In genomic region chr17:14228381-14228780, GRCm38 (mm10) we compare ENCODE assay signal across 14 mouse cellular contexts.
"Had no signal": no experiment of that assay in that cellular context is flagged by ENCODE, and none has a peak within 500 bp of the region (broad histone marks: within the 10 kb centered on the region; RNA-seq: fewer than 3 reads in every experiment).

No protein-coding gene starts in this region.

- H3K27me3 ChIP-seq: hindbrain, embryonic 15.5 days; midbrain, embryonic 15.5 days; neural tube, embryonic 12.5 days had no signal

- H3K9me3 ChIP-seq: hindbrain, embryonic 15.5 days; limb, embryonic 12.5 days; liver, embryonic 15.5 days; midbrain, embryonic 15.5 days; neural tube, embryonic 12.5 days had no signal

- H3K36me3 ChIP-seq: hindbrain, embryonic 15.5 days; limb, embryonic 12.5 days; liver, embryonic 15.5 days; midbrain, embryonic 15.5 days; neural tube, embryonic 12.5 days had no signal

- H3K4me1 ChIP-seq: liver, embryonic 15.5 days had no signal

- ATAC-seq: lung, postnatal 0 days had no signal

- DNase-seq: layer of hippocampus, adult 9-11 months; layer of hippocampus, postnatal 36 days; liver; lung, adult 2 months; lung, postnatal 36 days; spleen, adult 18-20 months; thymus, adult 18-20 months; thymus, postnatal 25 days had no signal

- H3K4me3 ChIP-seq: hindbrain, embryonic 15.5 days; limb, embryonic 12.5 days; liver, embryonic 15.5 days; midbrain, embryonic 15.5 days; neural tube, embryonic 12.5 days had no signal

- H3K9ac ChIP-seq: hindbrain, embryonic 15.5 days; limb, embryonic 12.5 days; liver, embryonic 15.5 days; midbrain, embryonic 15.5 days; neural tube, embryonic 12.5 days had no signal

- H3K27ac ChIP-seq: hindbrain, embryonic 15.5 days; limb, embryonic 12.5 days; liver, embryonic 15.5 days; midbrain, embryonic 15.5 days; neural tube, embryonic 12.5 days had no signal

- H3K4me2 ChIP-seq: hindbrain, embryonic 15.5 days; limb, embryonic 12.5 days; liver, embryonic 15.5 days; midbrain, embryonic 15.5 days; neural tube, embryonic 12.5 days had no signal
